Mouse (Mus musculus) embryonic fibroblast, embryonic 13.5 days (primary cell): ENCODE results near the gene Zfp990. TPM values are rescaled to one million over a fixed set of nuclear protein-coding genes. Genes with fewer than 3 reads are reported as not detected.
A peak's percentile ranks its signal among the peaks of the same experiment; 100 is the strongest.
"Not testable (repeated sequence)": the region's sequence is repeated elsewhere in the genome, so short reads cannot be mapped to it uniquely, and the experiment has no call there.

ENCODE experiments used
- H3K27ac ChIP-seq: 2 replicates; pipeline ENCODE4 v1.5.1; 2012; ENCODE audit warnings: low read length, control low read depth, inconsistent platforms; ENCODE audit not compliant: insufficient read depth
- H3K4me1 ChIP-seq: 2 replicates; pipeline ENCODE4 v1.6.1; 2011; ENCODE audit warnings: low read length; ENCODE audit not compliant: control insufficient read depth, insufficient read depth
- H3K4me3 ChIP-seq: 2 replicates; pipeline ENCODE4 v1.5.1; 2011; ENCODE audit warnings: mild to moderate bottlenecking, control low read depth, low read length; ENCODE audit not compliant: insufficient read depth
- CTCF ChIP-seq: IDR thresholded peaks from 2 replicates; pipeline ENCODE4 v1.5.1; 2011; ENCODE audit warnings: mild to moderate bottlenecking, control low read depth, low read length, moderate library complexity, borderline replicate concordance; ENCODE audit not compliant: insufficient read depth
- POLR2A ChIP-seq: IDR thresholded peaks from 2 replicates; pipeline ENCODE4 v1.6.1; 2011; ENCODE audit warnings: low read depth, mild to moderate bottlenecking, control low read depth, low read length, moderate library complexity
- polyA plus RNA-seq: library from polyadenylated mRNA; stranded (reverse); fragments of >200 nt; gene quantifications from 2 replicates; pipeline ENCODE4 v1.2.4, GENCODE M21; 2011; ENCODE audit warnings: low read depth; ENCODE audit not compliant: missing spikeins, insufficient read length

Gene Zfp990
- polyA plus RNA-seq, 1 experiment: not detected

GRCm38 (mm10) chr4:145556680-145557079 is 46.1 kb downstream of the Zfp990 start:
- TF ChIP-seq CTCF (no peak), POLR2A (no peak)
- Histone ChIP-seq H3K27ac (no peak overlapping the region), H3K4me1 (no peaks in the 10 kb centered on the region), H3K4me3 (no peak overlapping the region)

DNA sequence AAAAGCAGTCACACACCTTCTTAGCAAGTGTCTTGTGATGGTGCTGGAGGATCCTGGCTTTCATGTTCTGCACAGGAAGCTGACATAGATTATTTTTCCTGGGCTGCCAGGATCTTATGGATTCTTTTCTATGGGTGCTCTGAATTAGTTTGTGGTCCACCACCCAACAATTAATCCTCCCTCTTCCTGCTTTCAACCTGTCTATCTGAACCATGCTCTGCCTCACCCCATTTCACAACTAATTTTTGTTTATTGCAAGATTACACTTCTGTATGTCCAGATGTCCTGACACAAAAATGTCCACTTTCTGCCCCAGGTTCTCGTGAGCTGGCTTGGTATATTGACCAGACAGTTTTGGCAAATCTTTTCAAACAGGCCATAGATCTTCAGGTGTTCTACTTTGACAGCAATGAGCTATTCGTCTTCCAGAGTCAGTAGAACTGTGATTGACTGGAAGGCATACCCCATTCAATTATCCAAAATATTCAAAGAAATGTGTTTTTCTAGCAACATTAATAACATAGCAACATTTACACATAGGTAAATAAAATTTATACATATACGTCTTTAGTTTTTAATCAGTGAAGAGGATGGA is 49.0 kb downstream of the Zfp990 start:
- TF ChIP-seq POLR2A: no peak
- no peak for TF ChIP-seq CTCF
- no peak overlapping the region for H3K27ac ChIP-seq
- H3K4me1 ChIP-seq: no peaks in the 10 kb centered on the region
- H3K4me3 ChIP-seq: no peak overlapping the region

GRCm38 (mm10) chr4:145564111-145564821 is 53.7 kb downstream of the Zfp990 start:
- no peak overlapping the region for H3K4me3 ChIP-seq
- H3K27ac ChIP-seq: no peak overlapping the region
- H3K4me1 ChIP-seq: no peaks in the 10 kb centered on the region

DNA sequence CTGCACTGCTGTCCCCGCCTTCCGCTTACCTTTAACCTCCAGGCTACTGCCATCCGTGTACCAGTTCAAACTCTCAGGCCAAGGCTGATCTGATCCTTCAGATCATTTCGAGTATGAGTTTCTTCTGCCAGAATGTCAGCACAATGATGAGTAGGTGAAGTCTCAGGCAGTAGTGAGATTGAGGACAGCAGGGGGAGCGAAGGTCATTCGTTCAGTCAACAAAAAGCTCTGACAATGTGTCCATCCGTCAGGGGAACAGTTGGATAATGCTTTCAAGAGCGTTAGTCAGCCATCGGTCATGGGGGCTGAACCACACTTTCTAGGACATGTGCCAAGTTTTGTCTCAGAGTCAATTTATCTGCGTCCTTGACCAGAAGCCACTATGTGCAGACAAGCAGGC is 59.9 kb downstream of the Zfp990 start:
- not testable (repeated sequence) for H3K4me3 ChIP-seq, H3K4me1 ChIP-seq, H3K27ac ChIP-seq

More at GRCm38 (mm10) chr4:145564111-145564821, 53.7 kb downstream of the Zfp990 start:
- TF ChIP-seq POLR2A: no peak
- TF ChIP-seq CTCF: no peak

DNA sequence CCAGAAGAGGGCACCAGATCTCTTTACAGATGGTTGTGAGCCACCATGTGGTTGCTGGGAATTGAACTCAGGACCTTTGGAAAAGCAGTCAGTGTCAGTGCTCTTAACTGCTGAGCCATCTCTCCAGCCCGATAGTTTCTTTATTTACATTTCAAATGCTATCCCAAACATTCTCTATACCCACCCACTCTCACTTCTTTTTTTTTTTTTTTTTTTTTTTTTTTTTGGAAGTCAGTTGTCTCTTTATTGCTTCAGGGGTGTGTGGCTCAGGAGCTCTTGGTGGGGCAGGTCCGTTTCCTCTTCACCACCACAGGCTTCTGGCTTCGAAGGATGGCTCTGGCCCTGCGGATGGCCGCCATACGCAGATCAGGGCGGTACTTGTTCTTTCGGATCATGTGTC is 66.1 kb downstream of the Zfp990 start:
- not testable (repeated sequence) for H3K27ac ChIP-seq, H3K4me3 ChIP-seq, H3K4me1 ChIP-seq

GRCm38 (mm10) chr4:145580333-145580732 is 69.8 kb downstream of the Zfp990 start:
- not testable (repeated sequence) for H3K27ac ChIP-seq, H3K4me3 ChIP-seq, H3K4me1 ChIP-seq

DNA sequence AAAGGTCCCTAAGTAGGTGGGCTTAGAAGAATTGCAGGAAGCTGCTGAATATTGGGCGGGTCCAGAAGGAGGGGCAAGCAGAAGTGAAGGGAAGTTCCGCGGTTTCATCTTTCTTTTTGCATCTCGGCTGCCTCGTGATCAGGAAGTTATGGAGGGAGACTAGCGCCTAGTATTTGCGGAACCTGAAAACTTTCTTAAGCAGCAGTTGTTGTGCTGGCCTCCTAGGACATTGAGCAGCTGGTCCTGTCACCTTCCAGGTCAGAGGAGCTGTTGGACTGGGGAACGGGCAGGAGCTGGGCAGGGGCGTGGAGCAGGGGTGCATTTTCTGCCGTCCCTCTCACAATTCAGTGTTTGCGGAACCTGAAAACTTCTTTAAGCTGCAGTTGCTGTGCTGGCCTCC is 74.5 kb downstream of the Zfp990 start, which contains the start of gene Gm13212:
TSS of gene Gm13212 (plus strand) at position 89 of the 400 bp plus-strand sequence.
- not testable (repeated sequence) for H3K4me1 ChIP-seq, H3K27ac ChIP-seq
- peak within 1 kb of the TSS; percentile 30 for H3K4me3 ChIP-seq

DNA sequence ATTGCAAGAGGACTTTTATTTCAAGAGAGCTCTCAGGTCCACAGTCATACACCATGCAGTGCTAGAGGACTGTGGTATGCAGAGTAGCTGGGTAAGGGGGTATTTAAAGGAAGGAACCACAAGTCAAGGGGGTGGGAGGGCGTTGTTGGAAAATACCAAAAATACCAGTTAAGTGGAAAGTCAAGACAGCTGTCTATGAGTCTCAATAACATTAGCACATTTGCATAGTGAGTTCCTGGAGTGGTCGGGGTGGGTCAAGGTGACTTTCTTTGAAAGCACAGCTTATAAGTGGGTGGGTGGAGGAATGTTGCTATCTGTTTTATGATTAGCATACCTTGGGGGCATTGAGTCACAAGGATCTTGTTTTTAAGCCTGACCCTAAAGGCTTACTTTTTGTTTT is 75.5 kb downstream of the Zfp990 start:
- H3K27ac ChIP-seq, H3K4me1 ChIP-seq, H3K4me3 ChIP-seq: not testable (repeated sequence)

Other genes starting within 250 kb of the Zfp990 start
- not detected in 2 replicates for gene Tnfrsf8, start 195.6 kb upstream of the Zfp990 start, polyA plus RNA-seq
- gene Gm13212, start 74.4 kb downstream of the Zfp990 start, polyA plus RNA-seq: 6.5 and 9.3 TPM in 2 replicates
- not detected in 2 replicates for gene Zfp980, start 159.9 kb downstream of the Zfp990 start, polyA plus RNA-seq